In genomic region chr14:20423046-20423445, GRCm38 (mm10) we compare ENCODE assay signal across 22 mouse cellular contexts. TPM values are rescaled to one million over a fixed set of nuclear protein-coding genes. Genes with fewer than 3 reads are reported as not detected.
A peak's percentile ranks its signal among the peaks of the same experiment; 100 is the strongest.
DNase-seq lines count a peak whose midpoint lies in the region; ATAC-seq and TF ChIP-seq lines count a peak whose summit lies in the region.
"Had no signal": no experiment of that assay in that cellular context is flagged by ENCODE, and none has a peak within 500 bp of the region (broad histone marks: within the 10 kb centered on the region; RNA-seq: fewer than 3 reads in every experiment).

No protein-coding gene starts in this region.

- H3K9me3 ChIP-seq in midbrain, embryonic 11.5 days (ENCODE audit: control insufficient read depth, low read length) = no peaks in the 10 kb centered on the region
- H3K9me3 ChIP-seq: embryonic facial prominence, embryonic 10.5 days; embryonic facial prominence, embryonic 12.5 days; forebrain, embryonic 10.5 days; forebrain, embryonic 12.5 days had no signal

- H3K4me2 ChIP-seq in midbrain, embryonic 11.5 days = no peak overlapping the region
- H3K4me2 ChIP-seq: embryonic facial prominence, embryonic 12.5 days; forebrain, embryonic 12.5 days had no signal

- no peak for ATAC-seq in midbrain, embryonic 11.5 days (ENCODE audit: low FRiP score)
- ATAC-seq: activated CD4-positive, CD25-positive, alpha-beta regulatory T cell, adult 4 months; forebrain, embryonic 14.5 days; forebrain, embryonic 16.5 days; Patski had no signal

- H3K4me3 ChIP-seq in C2C12 (ENCODE audit: insufficient read depth, poor library complexity, severe bottlenecking) = no peak overlapping the region
- H3K4me3 ChIP-seq in embryonic fibroblast, embryonic 13.5 days (ENCODE audit: insufficient read depth, low read length) = no peak overlapping the region
- no peak overlapping the region for H3K4me3 ChIP-seq in midbrain, embryonic 11.5 days (ENCODE audit: low read depth, low read length)
- H3K4me3 ChIP-seq: embryonic facial prominence, embryonic 10.5 days; embryonic facial prominence, embryonic 12.5 days; erythroblast, embryonic 14.5 days; forebrain, embryonic 10.5 days; forebrain, embryonic 12.5 days had no signal

- H3K79me2 ChIP-seq in C2C12 (ENCODE audit: control insufficient read depth, insufficient read depth) = no peaks in the 10 kb centered on the region

- H3K79me3 ChIP-seq in C2C12 (ENCODE audit: low read depth) = no peaks in the 10 kb centered on the region

- no peaks in the 10 kb centered on the region for H3K36me3 ChIP-seq in C2C12 (ENCODE audit: control insufficient read depth, insufficient read depth)
- H3K36me3 ChIP-seq in midbrain, embryonic 11.5 days (ENCODE audit: control insufficient read depth, insufficient read depth, low read length) = no peaks in the 10 kb centered on the region
- H3K36me3 ChIP-seq: embryonic facial prominence, embryonic 10.5 days; embryonic facial prominence, embryonic 12.5 days; forebrain, embryonic 10.5 days; forebrain, embryonic 12.5 days had no signal

- TF ChIP-seq CTCF in C2C12 (IDR thresholded peaks at IDR 0.05; ENCODE audit: control insufficient read depth, insufficient read depth, insufficient read length) = no peak
- no peak for TF ChIP-seq CTCF in embryonic fibroblast, embryonic 13.5 days (IDR thresholded peaks at IDR 0.05; ENCODE audit: borderline replicate concordance, insufficient read depth, low read length)

- no peak overlapping the region for H3K9ac ChIP-seq in midbrain, embryonic 11.5 days (ENCODE audit: low read length)
- H3K9ac ChIP-seq: embryonic facial prominence, embryonic 12.5 days; forebrain, embryonic 12.5 days had no signal

- H3K27ac ChIP-seq in embryonic fibroblast, embryonic 13.5 days (ENCODE audit: insufficient read depth, low read length) = peak overlapping the region; percentile 35; the same call in 1 of the 2 replicates
- no peak overlapping the region for H3K27ac ChIP-seq in midbrain, embryonic 11.5 days (ENCODE audit: low read depth, low read length)
- H3K27ac ChIP-seq: embryonic facial prominence, embryonic 10.5 days; embryonic facial prominence, embryonic 12.5 days; forebrain, embryonic 10.5 days; forebrain, embryonic 12.5 days had no signal

- 90% methylated on average over 6 of the region's 6 CpGs for WGBS in midbrain, embryonic 11.5 days

- no peaks in the 10 kb centered on the region for H3K27me3 ChIP-seq in C2C12 (ENCODE audit: control insufficient read depth, insufficient read depth, insufficient read length)
- H3K27me3 ChIP-seq in midbrain, embryonic 11.5 days (ENCODE audit: control insufficient read depth, insufficient read depth, low read length) = no peaks in the 10 kb centered on the region
- H3K27me3 ChIP-seq: embryonic facial prominence, embryonic 12.5 days; forebrain, embryonic 12.5 days; Patski had no signal

- H3ac ChIP-seq in C2C12 (ENCODE audit: control insufficient read depth, insufficient read length, low read depth) = no peak overlapping the region

- no peak for TF ChIP-seq POLR2A in embryonic fibroblast, embryonic 13.5 days (IDR thresholded peaks at IDR 0.05; ENCODE audit: low read depth, low read length)

- DNase-seq in 3T3-L1 (ENCODE audit: low read depth, low spot score) = peak; percentile 79
- no peak for DNase-seq in kidney, postnatal 10 days
- DNase-seq in midbrain, embryonic 11.5 days (ENCODE audit: low spot score, missing footprints) = no peak
- DNase-seq: adrenal gland, adult 8-10 months; adrenal gland, postnatal 14 days; B cell, adult 2 months; cerebellum, adult 11-12 months; cerebellum, adult 2 months; cerebellum, adult 9-10 months; cerebellum, postnatal 10 days; cerebellum, postnatal 25 days had no signal

- H3K4me1 ChIP-seq in embryonic fibroblast, embryonic 13.5 days (ENCODE audit: control insufficient read depth, insufficient read depth, low read length) = peaks cover 19% of the 10 kb centered on the region
- no peaks in the 10 kb centered on the region for H3K4me1 ChIP-seq in midbrain, embryonic 11.5 days (ENCODE audit: control insufficient read depth, insufficient read depth, low read length)
- H3K4me1 ChIP-seq: embryonic facial prominence, embryonic 10.5 days; embryonic facial prominence, embryonic 12.5 days had no signal

TF ChIP-seq in C2C12, 6 proteins besides CTCF, POLR2A, EP300 and RAD21:
- TF ChIP-seq MYOD1 (IDR thresholded peaks at IDR 0.05; ENCODE audit: control insufficient read depth, insufficient read length, low read depth) (peak; percentile 39), USF1 (IDR thresholded peaks at IDR 0.05; ENCODE audit: low read depth) (no peak)

RNA-seq across cellular contexts. Expression of gene Cfap70, which starts 29.0 kb away (rescaled TPM):
- 0.01 TPM for polyA plus RNA-seq in C2C12 (2012; fragmentation: generic; extraction: Trizol)
- 1.4 TPM in 1 of 2 replicates, not detected in the other for polyA plus RNA-seq in embryonic fibroblast, embryonic 13.5 days (2011; ENCODE audit: insufficient read length, low read depth, missing spikeins)
- 0.33 and 0.44 TPM in 2 replicates for polyA plus RNA-seq in midbrain, embryonic 11.5 days (2014; fragmentation: Nextera tagmentation; extraction: Ambion mirVana)
- polyA plus RNA-seq: activated CD4-positive, CD25-positive, alpha-beta regulatory T cell, adult 4 months; erythroblast, embryonic 14.5 days had no signal

RNA-seq across cellular contexts. Expression of gene Mrps16, which starts 29.6 kb away (rescaled TPM):
- polyA plus RNA-seq in C2C12 (2012; fragmentation: generic; extraction: Trizol) = 97.2 TPM
- 63.6 and 65.0 TPM in 2 replicates for polyA plus RNA-seq in embryonic fibroblast, embryonic 13.5 days (2011; ENCODE audit: insufficient read length, low read depth, missing spikeins)
- polyA plus RNA-seq in midbrain, embryonic 11.5 days (2014; fragmentation: Nextera tagmentation; extraction: Ambion mirVana) = 71.8 and 73.0 TPM in 2 replicates

RNA-seq across cellular contexts. Expression of gene Dnajc9, which starts 34.3 kb away (rescaled TPM):
- 80.8 TPM for polyA plus RNA-seq in C2C12 (2012; fragmentation: generic; extraction: Trizol)
- polyA plus RNA-seq in embryonic fibroblast, embryonic 13.5 days (2011; ENCODE audit: insufficient read length, low read depth, missing spikeins) = 58.0 and 76.8 TPM in 2 replicates
- polyA plus RNA-seq in midbrain, embryonic 11.5 days (2014; fragmentation: Nextera tagmentation; extraction: Ambion mirVana) = 276 and 296 TPM in 2 replicates

RNA-seq across cellular contexts. Expression of gene Anxa7, which starts 56.9 kb away (rescaled TPM):
- 47.9 TPM for polyA plus RNA-seq in C2C12 (2012; fragmentation: generic; extraction: Trizol)
- 127 and 138 TPM in 2 replicates for polyA plus RNA-seq in embryonic fibroblast, embryonic 13.5 days (2011; ENCODE audit: insufficient read length, low read depth, missing spikeins)
- polyA plus RNA-seq in midbrain, embryonic 11.5 days (2014; fragmentation: Nextera tagmentation; extraction: Ambion mirVana) = 11.9 TPM in 2 replicates
